Mouse (Mus musculus) ES-CJ7 (cell line): ENCODE measurements around the gene Fign.

Source experiments
- DNase-seq: peaks from one replicate; pipeline ENCODE4 v3.0.0; 2011; ENCODE audit warnings: low read depth, low spot score

Fign gene

DNA sequence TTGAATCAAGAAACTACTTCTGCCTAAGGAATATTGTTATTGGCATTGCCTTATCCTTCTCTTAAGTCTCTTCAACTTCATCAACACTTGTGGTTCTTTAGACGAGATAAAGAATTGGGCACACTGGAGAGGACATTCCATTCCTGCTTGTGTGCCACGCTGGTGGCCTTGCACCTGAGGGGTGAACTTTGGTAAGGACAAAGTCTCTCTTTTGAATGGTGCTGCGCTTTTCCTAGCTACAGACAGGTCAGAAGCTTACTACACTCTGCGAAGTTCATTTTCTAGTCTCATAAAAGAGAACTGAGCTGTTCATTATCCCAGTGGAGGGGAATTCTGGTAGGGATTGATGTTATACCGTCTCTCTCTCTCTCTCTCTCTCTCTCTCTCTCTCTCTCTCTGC, 38.4 kb downstream of the Fign start:
- no peak for DNase-seq

DNA sequence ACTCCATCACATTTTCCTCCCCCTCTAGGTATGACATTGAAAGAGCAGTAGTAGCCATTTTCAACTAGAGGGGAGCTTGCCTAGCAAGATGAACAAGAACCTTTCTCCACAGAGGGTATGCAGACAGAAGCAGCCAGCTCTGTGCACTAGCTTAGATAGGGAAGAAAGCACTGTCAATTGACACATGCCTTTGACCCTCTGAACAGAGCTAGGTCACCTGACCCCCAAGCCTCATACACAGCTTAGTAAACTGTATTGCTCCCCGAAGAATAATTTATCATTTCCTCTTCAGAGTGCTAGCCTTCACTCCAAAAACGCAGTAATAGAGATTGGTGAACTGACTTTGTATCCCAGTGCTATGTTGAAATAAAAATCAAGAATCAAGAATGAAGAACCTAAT, 49.7 kb downstream of the Fign start:
- DNase-seq = no peak

DNA sequence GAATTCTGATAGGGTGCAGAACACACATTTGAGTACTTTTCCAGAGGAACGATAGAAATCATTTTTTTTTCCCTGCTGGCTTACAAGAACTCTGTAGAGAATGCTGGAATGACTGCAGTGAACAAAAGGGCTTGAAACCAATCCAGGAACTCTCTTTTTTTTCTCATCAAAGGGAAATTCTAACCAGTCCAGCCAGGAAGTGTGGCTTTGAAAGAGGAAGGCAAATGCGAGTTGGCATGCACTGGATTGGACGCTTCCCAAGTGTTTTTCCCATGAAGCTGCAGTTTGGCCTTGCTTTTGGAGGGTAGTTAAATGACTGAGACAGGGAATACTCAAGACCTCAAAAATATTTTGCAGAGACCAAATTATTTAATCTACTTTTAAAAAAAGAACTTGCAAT, 54.7 kb downstream of the Fign start:
- no peak for DNase-seq

DNA sequence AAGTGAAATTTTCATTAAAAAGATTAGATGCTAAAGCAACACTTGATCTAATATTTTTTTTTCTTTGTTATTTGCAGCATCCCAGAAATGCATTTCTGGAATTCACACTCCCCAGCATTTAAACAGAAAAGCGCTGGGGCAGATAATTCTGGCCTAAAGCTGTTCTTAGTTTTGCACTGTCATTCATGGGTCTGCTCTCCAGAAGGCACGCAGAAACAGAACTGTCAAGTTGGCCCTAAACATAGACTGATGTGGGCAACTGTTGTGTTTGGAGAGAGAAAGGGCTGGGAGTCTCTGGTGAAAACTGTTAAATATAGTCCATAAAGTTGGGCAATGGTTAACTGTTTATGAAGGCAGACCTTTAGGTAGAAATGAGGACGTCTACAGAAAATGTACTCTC, 62.4 kb downstream of the Fign start:
- no peak for DNase-seq

DNA sequence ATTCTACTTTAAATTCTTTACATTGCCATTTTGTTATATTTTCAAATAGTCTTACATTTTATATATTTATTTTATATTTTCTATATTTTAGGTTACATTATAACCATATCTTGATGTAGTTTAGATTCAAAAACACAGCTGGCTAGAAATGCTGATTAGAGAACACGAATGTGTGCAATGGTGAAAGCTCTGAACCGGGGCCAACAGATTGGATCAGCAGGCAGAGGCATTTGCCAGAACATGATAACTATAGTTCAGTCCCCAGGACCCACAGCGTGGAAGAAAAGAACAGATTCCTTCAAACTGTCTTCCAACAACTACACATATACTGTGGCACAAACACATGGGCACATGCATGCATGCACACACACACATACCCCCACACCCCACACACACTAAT, 64.0 kb downstream of the Fign start:
- DNase-seq = no peak

DNA sequence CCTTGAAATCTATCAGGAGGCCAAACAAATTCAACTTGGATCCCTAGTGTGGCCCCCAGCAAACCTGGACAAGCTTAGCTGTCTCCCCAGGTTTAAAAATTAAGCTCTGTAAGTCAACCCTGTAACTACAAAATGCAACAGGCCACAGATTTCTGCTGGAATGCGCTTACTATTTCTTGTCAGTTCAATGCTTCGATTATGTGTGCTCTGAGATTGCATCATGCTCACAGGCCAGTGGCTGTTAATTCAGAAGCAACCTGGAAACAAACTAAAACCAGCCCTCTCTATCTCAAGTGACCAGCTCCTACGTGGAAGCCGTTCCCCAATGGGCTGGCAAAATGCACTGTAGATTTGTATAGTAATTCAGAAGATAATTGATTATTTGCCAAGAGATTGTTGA, 71.9 kb downstream of the Fign start:
- no peak for DNase-seq

DNA sequence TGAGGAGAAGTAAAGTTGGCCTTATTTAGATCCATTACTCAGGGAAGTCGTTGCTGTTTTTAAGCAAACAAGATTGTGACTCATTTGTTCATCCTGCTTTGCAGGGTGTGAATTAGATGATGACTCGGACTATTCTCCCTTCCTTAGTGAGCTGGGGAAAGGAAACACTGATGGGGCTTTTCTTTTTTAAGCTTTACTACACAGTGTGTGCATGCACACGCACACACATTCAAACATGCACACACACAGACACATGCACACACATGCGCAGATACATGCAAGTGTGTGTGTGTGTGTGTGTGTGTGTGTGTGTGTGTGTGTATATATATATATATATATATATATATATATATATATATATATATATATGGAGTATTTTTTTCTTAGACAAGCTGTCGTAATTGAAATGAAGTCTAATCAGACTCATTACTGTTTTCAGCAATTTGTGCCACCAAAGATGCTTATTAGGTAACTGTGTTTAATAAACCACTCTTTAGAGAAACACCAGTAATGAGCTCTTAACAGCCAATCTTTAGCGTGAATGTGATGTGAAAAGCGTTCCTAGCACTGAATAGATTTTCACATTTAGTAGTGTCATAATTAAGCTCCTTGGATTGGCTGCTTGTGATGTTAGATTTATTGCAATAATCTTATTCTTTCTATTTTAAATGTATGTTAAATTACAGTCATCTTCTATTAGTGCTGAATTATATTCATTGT, 103.4 kb downstream of the Fign start:
- DNase-seq = no peak

DNA sequence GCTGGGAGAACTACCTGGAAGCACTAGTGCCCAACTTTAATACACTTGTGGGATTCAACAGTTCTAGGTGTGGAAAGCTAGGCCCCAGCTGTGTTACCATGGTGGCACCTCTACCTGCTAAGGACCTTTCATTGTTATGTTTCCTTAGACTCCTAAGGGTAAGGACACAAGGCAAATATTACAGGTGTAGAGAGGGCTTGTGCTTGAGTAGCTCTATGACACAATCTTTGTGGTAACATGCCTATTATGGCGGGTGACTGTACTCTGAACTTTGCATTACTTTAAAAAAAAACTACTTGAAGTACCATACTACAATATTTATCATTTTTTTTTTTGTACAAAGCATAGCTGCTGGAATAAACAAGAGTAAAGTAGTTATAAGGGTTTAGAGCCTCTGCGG, 112.4 kb downstream of the Fign start:
- no peak for DNase-seq

DNA sequence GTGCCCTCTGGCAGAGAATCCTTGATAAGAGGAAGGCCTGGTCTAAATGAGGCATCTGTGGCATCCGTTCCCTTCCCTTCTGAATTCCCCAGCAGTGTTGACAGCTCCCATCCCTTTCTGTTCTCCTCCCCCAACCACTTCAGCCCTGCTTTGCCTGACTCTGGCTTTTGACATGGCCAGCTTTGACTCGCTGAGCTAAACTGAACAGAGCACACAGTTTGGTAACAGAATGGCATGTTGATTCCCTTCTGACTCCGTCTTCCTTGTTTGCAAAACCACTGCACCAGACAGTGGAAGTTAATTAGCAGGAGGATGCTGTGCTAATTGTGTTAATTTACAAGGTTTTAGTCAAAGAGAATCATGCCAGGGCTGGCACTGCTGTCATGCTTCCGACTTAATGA, 115.5 kb downstream of the Fign start:
- DNase-seq = no peak

DNA sequence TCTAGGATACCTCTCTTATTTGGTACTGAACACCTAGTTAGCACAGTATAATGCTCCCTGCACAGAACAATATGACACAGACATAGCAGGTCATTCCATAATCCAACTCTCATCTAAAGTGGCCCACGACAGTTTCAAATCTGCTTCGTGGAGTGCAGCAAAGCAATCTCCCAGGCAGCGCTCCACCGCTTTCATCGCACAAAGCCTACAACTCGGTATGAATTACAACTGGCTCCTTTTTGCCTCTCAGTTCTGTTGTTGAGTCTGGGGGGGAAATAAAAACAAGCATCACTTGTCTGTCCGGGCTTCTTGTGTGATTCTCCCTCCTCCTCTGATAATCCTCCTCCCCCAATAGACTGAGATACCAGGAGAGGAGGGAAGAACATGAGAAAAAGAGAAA, 116.4 kb downstream of the Fign start:
- DNase-seq = no peak

DNA sequence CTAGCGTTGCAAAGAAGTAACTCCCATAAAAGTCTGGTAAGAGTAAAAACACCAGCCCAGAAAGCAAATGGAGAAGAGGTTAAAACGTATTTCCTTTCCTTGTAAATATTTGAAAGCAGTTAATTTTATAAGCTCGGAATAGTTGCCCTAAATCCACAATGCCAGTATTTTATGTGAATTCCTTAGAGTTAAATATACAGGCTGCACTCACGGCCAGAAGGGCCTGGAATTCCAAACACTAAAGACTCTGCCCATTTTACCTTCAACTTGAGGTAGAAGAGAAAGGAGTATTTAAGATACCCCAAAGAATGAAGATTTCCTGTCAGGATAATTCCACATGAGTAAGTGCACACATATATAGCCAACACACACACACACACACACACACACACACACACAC, 128.2 kb downstream of the Fign start:
- no peak for DNase-seq

DNA sequence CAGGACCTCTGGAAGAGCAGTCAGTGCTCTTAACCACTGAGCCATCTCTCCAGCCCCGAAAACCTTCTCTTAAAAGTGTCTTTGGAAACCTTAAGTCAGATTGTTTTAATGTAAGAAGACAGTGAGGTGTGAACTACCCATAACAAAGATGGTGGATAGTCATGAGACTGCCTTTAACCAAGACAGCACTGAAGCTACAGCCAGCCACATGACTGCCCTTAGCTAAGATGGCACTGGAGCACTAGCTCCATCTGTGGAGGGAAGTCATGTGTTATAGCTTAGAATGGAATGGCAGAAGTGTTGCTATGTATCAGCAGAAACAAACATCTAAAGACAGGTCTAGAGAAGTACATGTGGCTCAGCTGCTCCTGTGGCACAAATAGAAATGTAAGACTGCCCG, 166.8 kb downstream of the Fign start:
- DNase-seq = peak; percentile 69

DNA sequence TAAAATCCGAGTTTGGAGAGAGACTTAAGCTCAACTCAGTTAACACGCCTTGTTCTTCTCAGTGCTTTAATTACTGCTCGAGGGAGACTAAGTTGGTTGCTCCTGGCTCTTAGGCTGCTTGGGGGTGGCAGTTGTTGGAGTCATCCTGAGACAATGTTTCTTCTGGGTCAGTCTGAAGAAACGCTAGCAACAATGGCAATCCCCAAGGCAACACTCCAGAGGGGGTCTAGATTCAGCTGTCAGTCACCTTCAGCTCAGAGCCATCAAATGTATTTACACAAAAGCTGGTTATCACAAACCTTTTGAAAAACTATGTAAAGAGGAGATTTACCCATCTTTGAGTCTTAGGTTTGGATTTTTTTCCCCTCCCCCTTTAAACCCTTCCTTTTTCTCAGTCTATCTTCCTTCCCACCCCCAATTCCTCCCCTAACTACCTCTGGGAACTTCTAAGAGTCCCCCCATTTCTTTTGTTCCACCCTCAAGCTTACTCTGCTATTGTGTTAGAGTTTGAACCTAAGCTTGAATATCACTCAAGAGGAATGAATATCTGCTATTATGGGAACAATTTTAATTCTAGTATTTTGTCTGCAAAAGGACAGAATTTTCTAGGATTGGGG, 171.2 kb downstream of the Fign start:
- peak; percentile 19 for DNase-seq

DNA sequence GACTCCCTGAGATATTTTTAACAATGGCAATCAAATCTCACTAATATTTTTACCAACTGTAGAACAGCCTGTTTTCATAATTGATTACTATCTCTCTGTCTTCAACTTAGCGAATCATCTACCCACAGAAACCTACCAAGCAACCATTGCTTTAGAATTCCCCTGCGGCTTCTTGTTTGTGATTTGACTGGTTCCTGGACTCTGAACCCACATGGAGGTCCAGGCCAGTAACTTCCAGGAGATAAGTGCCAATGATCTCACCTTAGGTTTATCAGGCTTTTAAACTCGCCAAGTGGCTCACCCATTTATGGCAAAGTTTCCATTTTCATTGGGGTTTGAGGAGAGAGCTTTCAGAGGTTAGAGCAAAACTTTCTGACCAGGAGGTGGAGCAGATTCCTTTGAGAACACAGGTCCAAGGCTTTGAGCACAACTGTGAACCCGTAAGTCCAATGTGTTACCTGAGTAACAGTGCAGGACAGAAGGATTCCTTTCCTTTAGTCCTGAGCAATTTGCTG, 172.1 kb downstream of the Fign start:
- no peak for DNase-seq
